Mouse (Mus musculus) heart, adult 9 months (tissue): ENCODE measurements around the gene Narfl.
A peak's percentile ranks its signal among the peaks of the same experiment; 100 is the strongest.

Experiments
- DNase-seq, 2 experiments: peaks; one replicate each; pipeline ENCODE4 v3.0.0; 2022; ENCODE audit warnings: low spot score in 2 of 2

Gene Narfl

GRCm38 (mm10) chr17:25762591-25762990, 11.0 kb upstream of the Narfl start:
- DNase-seq: no peak

DNA sequence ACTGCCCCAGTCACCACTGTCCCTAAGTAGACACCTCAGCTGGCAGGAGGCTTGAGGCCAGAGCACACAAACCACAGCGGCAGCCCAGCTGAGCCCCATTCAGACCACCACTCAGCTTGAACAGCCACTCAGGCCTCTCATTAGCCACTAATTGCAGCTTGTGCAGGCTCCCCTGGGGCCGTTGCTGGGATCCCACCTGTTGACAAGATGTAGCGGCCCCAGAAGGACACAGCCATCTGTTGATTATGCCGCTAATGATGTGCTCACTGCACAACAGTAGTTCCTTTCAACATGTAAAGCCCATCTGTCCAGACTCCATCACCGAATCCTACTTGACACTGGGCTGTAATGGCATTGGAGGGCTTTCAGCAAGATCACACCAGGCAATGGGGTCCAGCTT, 7.7 kb upstream of the Narfl start:
- DNase-seq: no peak

DNA sequence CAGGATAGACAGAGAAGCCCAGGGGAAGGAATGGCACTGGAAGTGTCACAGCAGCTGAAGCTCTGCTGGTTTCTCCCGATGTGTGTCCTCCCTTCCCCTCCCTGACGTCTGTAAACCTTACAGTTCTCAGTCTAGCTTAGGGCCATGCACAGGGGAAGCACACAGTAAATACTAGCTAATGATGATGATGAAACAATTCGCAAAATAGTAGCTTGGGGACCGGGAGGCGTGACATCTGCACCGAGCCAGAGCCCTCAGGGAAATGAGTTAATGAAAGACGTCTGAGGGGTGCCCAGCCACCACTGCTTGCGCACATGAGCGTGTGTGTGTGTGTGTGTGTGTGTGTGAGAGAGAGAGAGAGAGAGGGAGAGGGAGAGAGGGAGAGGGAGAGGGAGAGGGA, 4.2 kb upstream of the Narfl start:
- no peak for DNase-seq

DNA sequence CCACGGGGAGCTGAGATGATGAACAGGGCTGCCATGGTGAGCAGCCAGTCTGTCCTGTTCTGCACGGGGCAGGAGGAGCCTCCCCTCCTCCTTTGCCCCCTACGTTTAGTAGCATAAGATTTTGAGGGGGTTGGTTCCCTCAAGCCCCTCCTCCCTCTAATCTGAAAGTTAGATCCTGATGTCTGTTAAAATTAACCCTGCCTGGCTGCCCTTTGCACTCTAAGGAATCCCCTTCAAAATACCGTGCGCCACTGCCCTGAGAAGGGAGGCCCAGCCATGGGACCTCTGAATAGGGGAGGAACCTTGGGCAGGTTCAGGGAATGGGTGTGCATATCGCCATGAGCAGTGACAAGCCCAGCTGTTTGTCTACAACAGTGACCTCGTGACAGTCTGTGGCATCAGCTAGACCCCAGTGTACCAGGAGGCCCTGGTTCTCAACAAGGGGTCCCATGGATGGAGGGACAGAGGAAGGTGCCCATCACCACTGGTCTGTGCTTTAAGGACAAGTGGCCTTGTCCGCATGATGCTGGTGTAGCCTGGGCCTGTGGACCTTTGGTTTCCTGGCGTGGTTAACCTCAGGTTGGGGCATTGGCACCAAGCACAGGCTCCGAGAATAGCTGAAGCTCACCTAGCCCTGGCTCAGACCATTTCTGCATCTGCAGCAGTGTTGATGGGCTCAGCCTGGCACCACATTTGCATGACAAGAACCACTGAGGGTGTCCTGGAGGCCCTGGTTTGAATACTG, 1.9 kb downstream of the Narfl start:
- DNase-seq: no peak

- DNase-seq: no peak
Observed at GRCm38 (mm10) chr17:25777948-25778347, 4.4 kb downstream of the Narfl start.

DNA sequence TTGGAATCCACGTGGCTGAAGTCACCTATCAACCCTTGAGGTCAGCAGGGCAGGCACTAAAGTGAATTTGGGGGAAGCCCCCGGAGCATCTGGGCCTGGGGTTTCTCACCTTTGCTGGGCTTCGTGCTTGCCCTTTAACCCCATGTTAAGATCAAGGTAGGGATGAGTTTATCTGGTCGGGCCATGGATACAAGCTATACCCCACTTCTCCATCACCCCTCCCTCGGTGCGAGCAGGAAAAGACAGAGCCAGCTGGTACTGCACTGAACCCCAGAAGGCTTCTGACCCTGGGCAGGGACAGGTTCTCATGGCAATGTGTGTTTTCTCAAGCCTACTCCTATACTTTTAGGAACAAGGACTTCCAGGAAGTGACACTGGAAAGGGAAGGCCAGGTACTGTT, 7.8 kb downstream of the Narfl start:
- no peak for DNase-seq

- peak; percentile 50 to 56 for DNase-seq
Observed at GRCm38 (mm10) chr17:25783086-25783485, 9.5 kb downstream of the Narfl start.

GRCm38 (mm10) chr17:25783861-25784574, 10.4 kb downstream of the Narfl start:
- no peak for DNase-seq

GRCm38 (mm10) chr17:25785281-25785745, 11.7 kb downstream of the Narfl start, which contains the start of gene Haghl:
Haghl (minus strand) TSS chr17:25785673.
- DNase-seq: peak; percentile 95 to 97

DNA sequence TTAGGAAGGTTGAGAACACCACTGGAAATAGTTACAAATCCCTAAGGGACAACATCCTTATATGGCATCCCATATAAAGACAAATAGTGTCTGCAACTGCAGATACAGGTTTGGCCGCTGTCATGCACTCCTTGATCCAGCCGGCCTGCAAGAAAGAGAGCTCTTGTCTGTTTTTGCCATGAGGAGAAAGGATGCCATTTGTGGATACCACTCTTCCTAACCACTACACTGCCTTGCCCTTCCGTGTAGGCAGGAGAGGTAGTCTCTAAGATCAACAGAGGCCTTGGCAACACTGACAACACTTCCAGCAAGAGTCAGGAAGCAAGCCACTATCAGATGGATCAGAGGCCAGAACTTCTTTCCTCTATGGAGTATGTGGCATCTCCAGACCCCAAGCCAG, 12.7 kb downstream of the Narfl start, which contains the start of gene Ccdc78:
Ccdc78 (plus strand) TSS at position 301 of the 400 bp plus-strand sequence.
- no peak for DNase-seq

- DNase-seq: no peak
Observed at GRCm38 (mm10) chr17:25786781-25787504, 13.4 kb downstream of the Narfl start.

DNA sequence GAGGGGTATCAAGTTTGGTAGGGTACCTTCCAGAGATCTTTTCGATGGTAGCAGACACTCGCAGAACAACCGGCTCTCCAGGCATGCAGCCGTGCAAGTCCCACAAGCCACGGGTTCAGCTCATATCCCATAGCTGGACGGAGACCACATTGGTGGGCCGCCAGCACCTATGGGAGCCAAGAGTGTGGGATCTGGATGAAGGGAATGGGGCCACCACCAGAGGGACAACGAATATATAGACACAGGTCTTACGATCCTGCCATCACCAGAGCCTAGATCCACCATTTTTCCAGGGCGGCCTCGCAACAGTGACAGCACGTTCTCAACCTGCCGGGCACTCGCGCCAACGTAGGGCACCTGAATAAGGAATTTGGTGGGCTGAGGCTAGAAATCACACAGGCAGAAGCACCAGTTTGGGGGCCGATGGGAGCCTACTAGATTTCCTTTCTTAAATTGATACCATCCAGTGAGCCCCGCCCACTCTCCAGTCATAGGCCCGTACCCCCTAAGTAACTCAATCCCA, 17.8 kb downstream of the Narfl start:
- no peak for DNase-seq

- peak; percentile 82 to 83 for DNase-seq
Observed at GRCm38 (mm10) chr17:25791843-25792527, 18.4 kb downstream of the Narfl start.

GRCm38 (mm10) chr17:25792615-25793014, 19.0 kb downstream of the Narfl start, which contains the start of gene Fam173a:
Fam173a (minus strand) TSS chr17:25792901.
- peak; percentile 81 to 89 for DNase-seq

GRCm38 (mm10) chr17:25794197-25794596, 20.6 kb downstream of the Narfl start:
- no peak for DNase-seq

GRCm38 (mm10) chr17:25794998-25795397, 21.4 kb downstream of the Narfl start:
- DNase-seq: no peak

DNA sequence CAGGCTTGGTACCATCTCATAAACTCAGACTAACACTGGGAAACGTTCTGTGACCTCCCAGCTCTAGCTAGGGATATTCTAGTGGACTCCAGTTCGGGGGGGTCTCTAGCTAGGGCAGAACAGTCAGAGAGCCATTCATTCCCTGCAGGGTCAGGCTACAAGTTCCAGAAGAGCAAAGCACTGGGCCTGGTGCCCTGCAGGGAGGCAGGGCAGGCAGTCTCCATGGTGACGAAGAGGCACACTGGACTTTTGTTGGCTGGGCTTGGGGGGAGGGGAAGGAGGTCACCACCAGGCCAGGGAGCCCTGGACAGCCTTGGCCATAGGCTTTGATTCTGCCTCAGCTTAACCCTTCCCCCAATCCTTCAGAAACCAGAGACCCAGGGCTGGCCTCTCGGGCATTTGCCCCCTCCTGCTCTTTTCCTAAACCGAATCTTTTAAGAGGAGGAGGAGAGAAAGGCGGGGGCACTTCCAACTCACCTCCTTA, 22.1 kb downstream of the Narfl start, which contains the start of gene AC134908.4:
AC134908.4 (minus strand) TSS at position 51 of the 484 bp plus-strand sequence.
- peak in 1 of 2 experiments; percentile 21 for DNase-seq

GRCm38 (mm10) chr17:25796211-25796771, 22.7 kb downstream of the Narfl start:
- peak; percentile 34 to 37 for DNase-seq

GRCm38 (mm10) chr17:25796951-25797369, 23.4 kb downstream of the Narfl start, which contains the start of gene Metrn:
Metrn (minus strand) TSS chr17:25797136.
- DNase-seq: peak; percentile 88 to 92

GRCm38 (mm10) chr17:25801029-25801428, 27.5 kb downstream of the Narfl start:
- DNase-seq: peak; percentile 59 to 77
